Mouse (Mus musculus) left cerebral cortex, postnatal 25 days (tissue): Measurements from ENCODE around the gene Mrpl17. TPM values are rescaled to one million over a fixed set of nuclear protein-coding genes. Genes with fewer than 3 reads are reported as not detected.
A peak's percentile ranks its signal among the peaks of the same experiment; 100 is the strongest.
"Not testable (repeated sequence)": the region's sequence is repeated elsewhere in the genome, so short reads cannot be mapped to it uniquely, and the experiment has no call there.

ENCODE experiments used
- DNase-seq, 2 experiments: peaks; one replicate each; pipeline ENCODE4 v3.0.0; 2022; ENCODE audit warnings: low spot score in 2 of 2, mixed read lengths in 1 of 2
- intact Hi-C: fragments of 180-260 bp; cut with DNase I; formaldehyde crosslinking; loops from one replicate; pipeline ENCODE4 v1.15.1; 2025
- total RNA-seq, 2 experiments: library from RNA; stranded (reverse); gene quantifications; 2 replicates each; pipeline ENCODE4 v1.2.3; 2021

The Mrpl17 gene
- 100 to 1,000 TPM in 1 of 2 experiments, 10 to 100 TPM in 1; 98.3 to 105 TPM for total RNA-seq

GRCm38 (mm10) chr7:105810877-105811489 is at the start of gene Mrpl17:
Mrpl17 (minus strand) TSS chr7:105811099.
- DNase-seq = peak; percentile 100
- intact Hi-C loops = loop anchor here (1.0 to 5.0 kb wide), 7 partner anchors 58 to 329 kb away; partner anchors contain the start of genes Cavin3, Dnhd1, Smpd1 and Taf10

GRCm38 (mm10) chr7:105855718-105856560 is 45.0 kb upstream of the Mrpl17 start:
- DNase-seq, intact Hi-C loops: not testable (repeated sequence)

DNA sequence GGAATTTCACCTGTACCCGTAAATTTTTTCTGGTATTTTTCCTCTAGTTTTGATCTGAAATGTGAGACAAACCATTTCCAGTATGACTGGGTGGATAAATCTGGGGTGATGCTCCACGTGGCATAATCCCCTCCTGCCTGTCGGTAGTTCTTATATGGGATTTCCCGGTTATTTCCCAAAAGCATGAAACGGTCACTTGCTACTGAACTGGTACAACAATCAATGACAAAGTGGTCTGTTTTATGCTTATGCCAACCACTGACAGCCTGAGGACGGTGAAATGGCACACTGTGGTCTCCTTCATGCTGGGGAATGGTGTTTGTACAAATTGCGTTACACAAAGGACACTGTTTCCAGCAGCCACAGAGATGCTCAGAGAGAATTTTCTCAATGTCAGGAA is 13.4 kb upstream of the Mrpl17 start:
- intact Hi-C loops = no loop called here

GRCm38 (mm10) chr7:105818483-105818882 is 7.6 kb upstream of the Mrpl17 start:
- peak; percentile 23 to 32 for DNase-seq
- intact Hi-C loops = loop anchor here (5.0 kb wide), 1 partner anchor 1224 kb away; no protein-coding TSS in a partner anchor

More for the DNA sequence above, 13.4 kb upstream of the Mrpl17 start:
- no peak for DNase-seq

GRCm38 (mm10) chr7:105816736-105817135 is 5.8 kb upstream of the Mrpl17 start:
- intact Hi-C loops = loop anchor here (5.0 kb wide), 1 partner anchor 1226 kb away; no protein-coding TSS in a partner anchor
- DNase-seq = no peak

- intact Hi-C loops = loop anchor here (5.0 kb wide), 2 partner anchors 261 to 331 kb away; partner anchors contain the start of genes Cavin3 and Smpd1
- DNase-seq = no peak
Observed at GRCm38 (mm10) chr7:105813326-105813725, 2.4 kb upstream of the Mrpl17 start.

GRCm38 (mm10) chr7:105812566-105812965 is 1.7 kb upstream of the Mrpl17 start:
- DNase-seq = no peak

GRCm38 (mm10) chr7:105811516-105811915 is 617 bp upstream of the Mrpl17 start:
- intact Hi-C loops = loop anchor here (1.0 to 5.0 kb wide), 7 partner anchors 59 to 329 kb away; partner anchors contain the start of genes Cavin3, Dnhd1, Smpd1 and Taf10
- no peak for DNase-seq

More at GRCm38 (mm10) chr7:105812566-105812965, 1.7 kb upstream of the Mrpl17 start:
- intact Hi-C loops = loop anchor here (5.0 kb wide), 2 partner anchors 260 to 330 kb away; partner anchors contain the start of genes Cavin3 and Smpd1

- intact Hi-C loops = loop anchor here (2.0 to 5.0 kb wide), 6 partner anchors 58 to 328 kb away; partner anchors contain the start of genes Cavin3, Dnhd1, Smpd1 and Taf10
- peak; percentile 36 to 53 for DNase-seq
Observed at GRCm38 (mm10) chr7:105810280-105810876, 521 bp downstream of the Mrpl17 start.

DNA sequence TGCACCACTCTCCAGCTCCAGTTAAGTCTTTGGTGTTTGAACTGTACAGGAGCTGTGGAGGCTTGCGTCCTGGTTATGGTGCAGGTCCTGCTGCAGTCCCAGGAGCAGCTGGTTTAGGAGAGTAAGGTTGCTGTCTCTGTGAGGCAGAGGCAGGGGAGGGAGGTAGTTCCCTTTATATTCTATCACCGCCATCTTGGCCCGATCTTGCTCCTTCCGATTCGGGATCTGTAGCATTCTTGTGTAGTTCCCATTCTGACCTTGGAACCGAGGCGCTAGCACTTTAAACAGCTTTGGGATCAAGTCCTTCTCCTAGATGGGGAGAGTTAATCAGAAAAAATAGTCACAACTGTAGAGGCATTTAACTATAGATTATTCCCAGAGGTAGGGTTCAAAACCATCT is 1.1 kb downstream of the Mrpl17 start:
- intact Hi-C loops = loop anchor here (2.0 to 5.0 kb wide), 6 partner anchors 57 to 328 kb away; partner anchors contain the start of genes Cavin3, Dnhd1, Smpd1 and Taf10
- DNase-seq = no peak

DNA sequence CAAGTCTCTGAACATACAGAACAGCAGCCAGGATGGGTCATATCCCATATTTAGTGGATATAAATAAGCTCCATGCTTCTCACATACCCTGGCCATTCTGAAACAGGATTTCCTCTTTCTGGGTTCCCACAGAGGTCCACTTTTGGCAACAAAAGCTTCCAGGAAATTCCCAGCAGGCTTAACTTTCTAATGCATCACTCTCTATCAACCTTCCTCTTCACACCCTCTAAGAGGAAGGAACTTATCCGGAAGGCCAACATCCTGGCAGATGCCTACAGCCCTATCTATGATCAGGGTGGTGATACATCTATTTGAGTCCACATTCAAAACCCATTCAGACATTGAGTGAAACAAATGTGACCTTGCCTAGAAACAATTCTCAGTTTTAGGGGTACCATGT is 2.5 kb downstream of the Mrpl17 start:
- intact Hi-C loops = no loop called here
- no peak for DNase-seq

DNA sequence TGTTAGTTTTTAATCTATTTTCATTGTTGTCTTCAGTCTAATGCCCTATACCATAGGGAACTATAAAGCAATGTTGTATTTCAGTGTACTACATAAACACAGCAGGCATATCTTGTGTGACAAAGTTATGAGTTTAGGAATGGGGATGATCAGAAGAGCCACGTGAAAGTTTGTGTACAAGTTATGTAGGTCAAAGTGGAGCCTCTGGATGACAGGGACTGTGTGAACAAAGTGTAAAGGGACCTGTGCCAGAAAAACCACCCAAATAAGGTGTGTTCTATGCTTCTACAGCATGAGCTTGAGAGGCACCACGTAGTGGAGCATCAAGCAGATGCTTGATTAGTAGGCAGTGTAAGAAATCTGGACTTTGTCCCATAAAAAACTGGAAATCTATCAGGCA is 4.2 kb downstream of the Mrpl17 start:
- intact Hi-C loops = no loop called here
- no peak for DNase-seq

DNA sequence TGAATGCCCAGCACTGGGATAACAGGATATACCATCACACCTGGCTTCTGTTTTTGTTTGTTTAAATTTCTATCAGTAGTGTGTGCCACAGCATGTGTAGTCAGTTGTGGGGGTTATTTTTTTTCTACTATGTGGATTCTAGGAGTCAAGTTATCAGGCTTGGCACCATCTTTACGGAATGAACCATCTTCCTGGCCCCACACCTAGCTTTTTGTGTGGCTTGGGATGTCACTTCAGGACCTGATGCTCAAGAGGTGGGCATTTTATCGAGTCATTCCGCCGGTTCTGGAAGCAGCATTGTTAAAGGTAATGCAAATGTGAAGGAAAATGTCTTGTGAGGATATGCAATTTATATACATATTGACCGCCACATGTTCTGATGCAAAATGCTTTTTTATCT is 4.8 kb downstream of the Mrpl17 start:
- no peak for DNase-seq
- intact Hi-C loops = no loop called here

DNA sequence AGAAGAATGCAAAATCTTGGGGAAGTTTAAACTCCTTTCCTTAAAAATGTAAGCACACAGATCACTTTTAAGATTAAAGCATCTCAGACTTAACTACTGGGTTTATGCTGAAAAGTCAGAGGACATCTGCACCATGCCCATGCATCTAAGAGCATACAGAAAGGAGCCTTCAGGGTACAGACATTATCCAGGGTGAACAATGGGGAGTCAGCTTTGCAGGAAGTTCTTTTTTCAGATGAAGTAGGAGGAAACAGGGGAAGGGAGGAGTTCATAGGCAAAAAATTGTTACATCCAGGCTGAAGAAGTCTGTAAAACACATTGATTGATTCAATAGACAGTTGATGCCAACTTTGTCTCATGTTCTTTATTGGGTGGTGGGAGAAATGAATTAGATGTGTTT is 7.5 kb downstream of the Mrpl17 start:
- intact Hi-C loops = no loop called here

DNA sequence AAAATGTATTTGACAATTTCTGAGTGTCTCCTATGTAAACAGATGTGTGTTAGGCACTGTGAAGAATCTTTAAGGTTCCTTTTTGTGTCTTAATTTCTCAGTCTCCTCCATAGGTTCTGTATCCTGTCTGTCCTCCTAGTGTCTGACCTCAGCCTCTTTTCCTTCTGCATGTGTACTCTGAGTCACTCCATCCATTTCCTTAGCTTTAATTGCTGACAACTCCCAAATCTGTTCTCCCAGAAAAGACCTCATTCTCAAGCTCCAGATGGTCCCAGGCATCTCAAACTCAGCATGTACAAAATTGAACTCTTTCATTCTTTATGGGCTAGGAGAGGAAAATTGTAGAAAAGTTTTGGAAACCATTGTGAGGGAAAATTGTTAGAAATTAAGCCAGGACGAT is 8.1 kb downstream of the Mrpl17 start:
- intact Hi-C loops = no loop called here
- peak in 1 of 2 experiments; percentile 59 for DNase-seq

More for the DNA sequence above, 7.5 kb downstream of the Mrpl17 start:
- no peak for DNase-seq

DNA sequence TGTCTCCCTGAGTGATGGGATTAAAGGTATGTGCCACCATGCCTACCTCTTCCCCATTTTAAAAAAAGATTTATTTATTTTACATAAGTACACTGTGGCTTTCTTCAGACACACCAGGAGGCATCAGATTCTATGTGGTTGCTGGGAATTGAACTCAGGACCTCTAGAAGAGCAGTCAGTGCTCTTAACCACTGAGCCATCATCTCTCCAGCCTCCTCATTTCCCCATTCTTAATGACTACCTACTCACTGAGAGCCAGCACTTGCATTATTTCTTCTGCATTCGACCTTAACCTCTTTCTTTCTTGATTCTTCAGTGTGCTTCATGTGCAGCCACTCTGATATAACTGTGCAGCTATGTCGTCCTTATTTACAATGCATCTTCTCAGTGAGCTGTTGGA is 8.6 kb downstream of the Mrpl17 start:
- DNase-seq = no peak
- intact Hi-C loops = no loop called here

- no peak for DNase-seq
- intact Hi-C loops = no loop called here
Observed at GRCm38 (mm10) chr7:105796972-105797371, 13.9 kb downstream of the Mrpl17 start.

DNA sequence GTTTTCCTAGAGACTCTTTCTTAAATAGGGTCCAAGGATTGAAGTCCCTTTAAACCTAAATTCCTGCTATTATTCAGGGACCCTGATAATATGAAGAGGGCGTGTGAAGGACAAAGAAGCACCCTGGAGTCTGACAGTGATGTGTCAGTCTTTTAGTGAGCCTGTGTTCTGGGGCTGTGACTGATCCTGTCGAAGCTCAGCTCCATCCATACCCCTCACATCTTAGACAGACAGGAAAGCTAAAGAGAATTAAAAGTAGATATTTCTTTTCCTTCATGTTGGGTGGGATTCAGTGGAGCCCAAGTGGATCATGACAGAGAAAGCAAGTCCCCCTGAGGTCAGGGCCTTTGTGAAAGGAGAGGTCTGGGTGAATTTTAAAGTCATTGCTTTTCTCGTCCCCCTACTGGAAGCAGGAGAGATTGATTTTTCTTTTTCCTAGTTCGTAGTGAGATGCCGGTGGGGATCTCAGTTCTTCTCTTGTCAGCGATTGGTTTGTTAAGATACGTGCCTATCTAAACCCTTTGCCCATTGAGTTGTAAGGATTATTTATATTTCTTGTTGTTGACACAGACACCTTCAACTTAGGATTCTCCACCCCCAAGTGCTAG is 15.0 kb downstream of the Mrpl17 start:
- DNase-seq = no peak
- intact Hi-C loops = no loop called here

DNA sequence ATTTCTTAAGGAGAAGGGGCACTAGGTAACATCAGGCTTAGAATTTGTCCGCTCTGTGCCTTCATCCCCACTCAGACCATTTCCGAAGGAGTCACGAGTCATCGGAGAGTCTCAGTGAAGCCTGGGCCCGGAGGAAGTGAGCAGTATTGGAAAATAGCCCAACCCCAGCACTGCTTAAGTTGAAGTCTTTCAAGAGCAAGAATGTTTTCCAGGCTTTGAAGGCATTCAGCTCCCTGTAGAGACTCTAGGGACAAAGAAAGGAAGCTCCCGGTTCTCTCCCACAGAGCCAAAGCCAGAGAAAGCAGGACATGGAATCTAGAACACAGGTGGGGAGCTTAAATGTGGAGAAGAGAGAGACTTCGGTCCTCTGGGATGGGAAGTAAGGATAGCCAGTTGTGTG is 17.2 kb downstream of the Mrpl17 start:
- intact Hi-C loops = no loop called here
- DNase-seq = no peak
